Mouse (Mus musculus): ENCODE measurements around the gene Trpv3.

- TF ChIP-seq CTCF (IDR thresholded peaks at IDR 0.05; ENCODE audit: extremely low read depth, insufficient read length, insufficient replicate concordance, low read depth, low read length) (no peak), POLR2A (IDR thresholded peaks at IDR 0.05; ENCODE audit: low read depth, low read length) (no peak)
These were observed at the start of gene Trpv3 for GRCm38 (mm10) chr11:73267267-73267666.
